Mouse (Mus musculus) lung, embryonic 15.5 days (tissue): ENCODE measurements around the gene Ciita. TPM values are rescaled to one million over a fixed set of nuclear protein-coding genes. Genes with fewer than 3 reads are reported as not detected.
A peak's percentile ranks its signal among the peaks of the same experiment; 100 is the strongest.

Source experiments
- ATAC-seq: fragments of 200-750 bp; cut with Nextera tagmentation; 2 replicates; pipeline ENCODE4 v1.8.0; 2017; ENCODE audit warnings: moderate number of reproducible peaks, borderline replicate concordance; ENCODE audit not compliant: low FRiP score, low TSS enrichment; ENCODE audit errors: extremely low read depth
- H3K27ac ChIP-seq: fragments of 300-500 bp; sonication (generic); 2 replicates; pipeline ENCODE4 v1.5.1; 2015; ENCODE audit warnings: moderate library complexity, mild to moderate bottlenecking, inconsistent platforms
- H3K27me3 ChIP-seq: fragments of 300-500 bp; sonication (generic); 2 replicates; pipeline ENCODE4 v1.6.1; 2015; ENCODE audit warnings: inconsistent platforms
- H3K36me3 ChIP-seq: fragments of 300-500 bp; sonication (generic); 2 replicates; pipeline ENCODE4 v1.6.1; 2015; ENCODE audit warnings: inconsistent platforms
- H3K4me1 ChIP-seq: fragments of 300-500 bp; sonication (generic); 2 replicates; pipeline ENCODE4 v1.6.1; 2015; ENCODE audit warnings: inconsistent platforms
- H3K4me2 ChIP-seq: fragments of 300-500 bp; sonication (generic); 2 replicates; pipeline ENCODE4 v1.6.1; 2015; ENCODE audit warnings: inconsistent platforms, mild to moderate bottlenecking, moderate library complexity
- H3K4me3 ChIP-seq: fragments of 300-500 bp; sonication (generic); 2 replicates; pipeline ENCODE4 v1.5.1; 2015; ENCODE audit warnings: mild to moderate bottlenecking, inconsistent platforms
- H3K9ac ChIP-seq: fragments of 300-500 bp; sonication (generic); 2 replicates; pipeline ENCODE4 v1.6.1; 2015; ENCODE audit warnings: inconsistent platforms
- H3K9me3 ChIP-seq: fragments of 300-500 bp; sonication (generic); 2 replicates; pipeline ENCODE4 v1.6.1; 2016; ENCODE audit warnings: inconsistent platforms
- WGBS: fragments of 180-500 bp; shearing (Covaris S2); methylation state at CpG from one replicate; pipeline ENCODE4 v1.1.7; 2015; 5-methylcytosine and 5-hydroxymethylcytosine counted together
- polyA plus RNA-seq: library from polyadenylated mRNA; unstranded; fragments of >200 nt; fragmentation: Nextera tagmentation; extraction: Ambion mirVana; gene quantifications from 2 replicates; pipeline ENCODE4 v1.2.1, GENCODE M21; 2015

The Ciita gene
- polyA plus RNA-seq, 1 experiment from 2014 or later = 1.00 TPM

GRCm38 (mm10) chr16:10474956-10475355 lies 4.9 kb upstream of the Ciita start:
- no peaks in the 10 kb centered on the region for H3K36me3 ChIP-seq
- H3K9ac ChIP-seq = no peak overlapping the region
- no peaks in the 10 kb centered on the region for H3K9me3 ChIP-seq
- WGBS = 28% methylated on average over 3 of the region's 3 CpGs
- no peak overlapping the region for H3K4me3 ChIP-seq
- no peaks in the 10 kb centered on the region for H3K27me3 ChIP-seq
- no peak overlapping the region for H3K4me2 ChIP-seq
- peak overlapping the region; percentile 74 for H3K27ac ChIP-seq
- peaks cover 20% of the 10 kb centered on the region; the same call in 1 of the 2 replicates for H3K4me1 ChIP-seq
- peak; percentile 81; the same call in 1 of the 2 replicates for ATAC-seq

- H3K9ac ChIP-seq = no peak overlapping the region
- no peaks in the 10 kb centered on the region for H3K36me3 ChIP-seq
- H3K4me3 ChIP-seq = no peak overlapping the region
- WGBS = 47% methylated on average over 2 of the region's 2 CpGs
- no peaks in the 10 kb centered on the region for H3K27me3 ChIP-seq
- H3K27ac ChIP-seq = peak overlapping the region; percentile 51
- peaks cover 20% of the 10 kb centered on the region; the same call in 1 of the 2 replicates for H3K4me1 ChIP-seq
- ATAC-seq = no peak
- no peak overlapping the region for H3K4me2 ChIP-seq
- H3K9me3 ChIP-seq = no peaks in the 10 kb centered on the region
Observed at GRCm38 (mm10) chr16:10475919-10476318, 3.9 kb upstream of the Ciita start.

- Histone ChIP-seq H3K36me3 (no peaks in the 10 kb centered on the region), H3K4me3 (no peak overlapping the region), H3K27ac (no peak overlapping the region), H3K9me3 (no peaks in the 10 kb centered on the region), H3K27me3 (no peaks in the 10 kb centered on the region), H3K4me1 (no peaks in the 10 kb centered on the region), H3K9ac (no peak overlapping the region), H3K4me2 (no peak overlapping the region)
- WGBS = 62% methylated on average over 4 of the region's 4 CpGs
- no peak for ATAC-seq
Observed at GRCm38 (mm10) chr16:10482343-10482742, 2.5 kb downstream of the Ciita start.

GRCm38 (mm10) chr16:10486993-10487392 lies 7.1 kb downstream of the Ciita start:
- Histone ChIP-seq H3K9ac (no peak overlapping the region), H3K4me1 (peaks cover 5% of the 10 kb centered on the region; the same call in 1 of the 2 replicates), H3K9me3 (no peaks in the 10 kb centered on the region), H3K27ac (no peak overlapping the region), H3K4me2 (no peak overlapping the region), H3K27me3 (no peaks in the 10 kb centered on the region; the same call in 1 of the 2 replicates), H3K36me3 (no peaks in the 10 kb centered on the region), H3K4me3 (no peak overlapping the region)
- WGBS = 58% methylated on average over 3 of the region's 3 CpGs
- no peak for ATAC-seq

GRCm38 (mm10) chr16:10487895-10488493 lies 8.1 kb downstream of the Ciita start:
- no peak overlapping the region for H3K4me3 ChIP-seq
- H3K27ac ChIP-seq = no peak overlapping the region
- no peak overlapping the region for H3K9ac ChIP-seq
- no peaks in the 10 kb centered on the region for H3K9me3 ChIP-seq
- peaks cover 5% of the 10 kb centered on the region; the same call in 1 of the 2 replicates for H3K4me1 ChIP-seq
- no peaks in the 10 kb centered on the region for H3K36me3 ChIP-seq
- ATAC-seq = no peak
- no peaks in the 10 kb centered on the region; the same call in 1 of the 2 replicates for H3K27me3 ChIP-seq
- no peak overlapping the region for H3K4me2 ChIP-seq
- WGBS = 86% methylated on average over 8 of the region's 8 CpGs

- 68% methylated on average over 7 of the region's 7 CpGs for WGBS
- Histone ChIP-seq H3K27ac (no peak overlapping the region), H3K4me2 (no peak overlapping the region; the same call in 1 of the 2 replicates)
Observed at GRCm38 (mm10) chr16:10488769-10489481, 9.1 kb downstream of the Ciita start.

GRCm38 (mm10) chr16:10489483-10489882 lies 9.6 kb downstream of the Ciita start:
- Histone ChIP-seq H3K4me3 (peak overlapping the region; percentile 16; the same call in 1 of the 2 replicates), H3K27ac (no peak overlapping the region), H3K4me2 (peak overlapping the region; percentile 47), H3K9ac (no peak overlapping the region), H3K27me3 (no peaks in the 10 kb centered on the region; the same call in 1 of the 2 replicates), H3K4me1 (peaks cover 5% of the 10 kb centered on the region; the same call in 1 of the 2 replicates), H3K36me3 (no peaks in the 10 kb centered on the region), H3K9me3 (no peaks in the 10 kb centered on the region)
- no peak for ATAC-seq
- WGBS = 3% methylated on average over 9 of the region's 9 CpGs

More at GRCm38 (mm10) chr16:10488769-10489481, 9.1 kb downstream of the Ciita start:
- peaks cover 5% of the 10 kb centered on the region; the same call in 1 of the 2 replicates for H3K4me1 ChIP-seq
- no peak overlapping the region for H3K4me3 ChIP-seq
- no peak overlapping the region for H3K9ac ChIP-seq
- no peaks in the 10 kb centered on the region for H3K36me3 ChIP-seq
- H3K9me3 ChIP-seq = no peaks in the 10 kb centered on the region
- no peak for ATAC-seq
- no peaks in the 10 kb centered on the region; the same call in 1 of the 2 replicates for H3K27me3 ChIP-seq

GRCm38 (mm10) chr16:10489904-10490457 lies 10.1 kb downstream of the Ciita start:
- Histone ChIP-seq H3K4me3 (peak overlapping the region; percentile 16; the same call in 1 of the 2 replicates), H3K36me3 (no peaks in the 10 kb centered on the region), H3K9me3 (no peaks in the 10 kb centered on the region), H3K4me2 (peak overlapping the region; percentile 47), H3K27ac (no peak overlapping the region), H3K27me3 (no peaks in the 10 kb centered on the region; the same call in 1 of the 2 replicates), H3K4me1 (peaks cover 5% of the 10 kb centered on the region; the same call in 1 of the 2 replicates), H3K9ac (no peak overlapping the region)
- no peak for ATAC-seq
- WGBS = 15% methylated on average over 11 of the region's 14 CpGs

GRCm38 (mm10) chr16:10490503-10491150 lies 10.8 kb downstream of the Ciita start:
- Histone ChIP-seq H3K27ac (no peak overlapping the region), H3K9me3 (no peaks in the 10 kb centered on the region), H3K36me3 (no peaks in the 10 kb centered on the region), H3K9ac (no peak overlapping the region), H3K27me3 (no peaks in the 10 kb centered on the region; the same call in 1 of the 2 replicates), H3K4me3 (no peak overlapping the region), H3K4me1 (peaks cover 5% of the 10 kb centered on the region; the same call in 1 of the 2 replicates), H3K4me2 (no peak overlapping the region)
- ATAC-seq = no peak
- 74% methylated on average over 18 of the region's 18 CpGs for WGBS

- no peak overlapping the region for H3K4me2 ChIP-seq
- no peak overlapping the region for H3K27ac ChIP-seq
- peaks cover 5% of the 10 kb centered on the region; the same call in 1 of the 2 replicates for H3K4me1 ChIP-seq
- no peak overlapping the region for H3K9ac ChIP-seq
- H3K4me3 ChIP-seq = no peak overlapping the region
- no peaks in the 10 kb centered on the region; the same call in 1 of the 2 replicates for H3K27me3 ChIP-seq
- 87% methylated on average over 4 of the region's 4 CpGs for WGBS
- H3K36me3 ChIP-seq = no peaks in the 10 kb centered on the region
- no peaks in the 10 kb centered on the region for H3K9me3 ChIP-seq
- no peak for ATAC-seq
Observed at GRCm38 (mm10) chr16:10491716-10492115, 11.9 kb downstream of the Ciita start.

GRCm38 (mm10) chr16:10492587-10492986 lies 12.7 kb downstream of the Ciita start:
- Histone ChIP-seq H3K4me1 (peaks cover 5% of the 10 kb centered on the region; the same call in 1 of the 2 replicates), H3K9ac (no peak overlapping the region), H3K4me2 (no peak overlapping the region), H3K36me3 (no peaks in the 10 kb centered on the region), H3K9me3 (no peaks in the 10 kb centered on the region), H3K27me3 (no peaks in the 10 kb centered on the region; the same call in 1 of the 2 replicates), H3K4me3 (no peak overlapping the region), H3K27ac (no peak overlapping the region)
- no peak for ATAC-seq
- WGBS = 72% methylated on average over 3 of the region's 3 CpGs
